Mouse (Mus musculus) limb, embryonic 10.5 days (tissue): ENCODE results near the gene BC017158. TPM values are rescaled to one million over a fixed set of nuclear protein-coding genes. Genes with fewer than 3 reads are reported as not detected.
A peak's percentile ranks its signal among the peaks of the same experiment; 100 is the strongest.

ENCODE experiments used
- DNase-seq: peaks from one replicate; pipeline ENCODE4 v3.0.0-alpha.2; 2017; ENCODE audit warnings: low spot score
- H3K27ac ChIP-seq: fragments of 300-500 bp; sonication (generic); 2 replicates; pipeline ENCODE4 v1.5.1; 2016; ENCODE audit warnings: mild to moderate bottlenecking
- H3K27me3 ChIP-seq: fragments of 300-500 bp; sonication (generic); 2 replicates; pipeline ENCODE4 v1.6.1; 2016; ENCODE audit warnings: low read depth, mild to moderate bottlenecking; ENCODE audit not compliant: poor library complexity, severe bottlenecking
- H3K36me3 ChIP-seq: fragments of 300-500 bp; sonication (generic); 2 replicates; pipeline ENCODE4 v1.6.1; 2016; ENCODE audit warnings: mild to moderate bottlenecking, moderate library complexity
- H3K4me1 ChIP-seq: fragments of 300-500 bp; sonication (generic); 2 replicates; pipeline ENCODE4 v1.6.1; 2016
- H3K4me3 ChIP-seq: fragments of 300-500 bp; sonication (generic); 2 replicates; pipeline ENCODE4 v1.5.1; 2016; ENCODE audit warnings: mild to moderate bottlenecking, moderate library complexity
- H3K9me3 ChIP-seq: fragments of 300-500 bp; sonication (generic); replicated peaks from 2 replicates; pipeline ENCODE4 v1.6.1; 2016; ENCODE audit warnings: mild to moderate bottlenecking
- WGBS: fragments of 180-500 bp; shearing (Covaris S2); methylation state at CpG from one replicate; pipeline ENCODE4 v1.1.7; 2016; 5-methylcytosine and 5-hydroxymethylcytosine counted together
- polyA plus RNA-seq: library from polyadenylated mRNA; unstranded; fragments of >200 nt; fragmentation: Nextera tagmentation; extraction: Ambion mirVana; gene quantifications from 2 replicates; pipeline ENCODE4 v1.2.1, GENCODE M21; 2016

BC017158 gene
- polyA plus RNA-seq, 1 experiment from 2014 or later = 27.9 TPM

GRCm38 (mm10) chr7:128270431-128270850 lies 27.5 kb downstream of the BC017158 start:
- WGBS = 47% methylated on average over 13 of the region's 13 CpGs
- 0 out of 2 replicates have a peak, but pooled peaks cover 5% of the 10 kb centered on the region for H3K4me1 ChIP-seq
- DNase-seq = no peak
- no peak overlapping the region for H3K27ac ChIP-seq
- H3K36me3 ChIP-seq = peaks cover 52% of the 10 kb centered on the region
- H3K4me3 ChIP-seq = no peak overlapping the region
- no peaks in the 10 kb centered on the region for H3K27me3 ChIP-seq
- no peaks in the 10 kb centered on the region for H3K9me3 ChIP-seq

DNA sequence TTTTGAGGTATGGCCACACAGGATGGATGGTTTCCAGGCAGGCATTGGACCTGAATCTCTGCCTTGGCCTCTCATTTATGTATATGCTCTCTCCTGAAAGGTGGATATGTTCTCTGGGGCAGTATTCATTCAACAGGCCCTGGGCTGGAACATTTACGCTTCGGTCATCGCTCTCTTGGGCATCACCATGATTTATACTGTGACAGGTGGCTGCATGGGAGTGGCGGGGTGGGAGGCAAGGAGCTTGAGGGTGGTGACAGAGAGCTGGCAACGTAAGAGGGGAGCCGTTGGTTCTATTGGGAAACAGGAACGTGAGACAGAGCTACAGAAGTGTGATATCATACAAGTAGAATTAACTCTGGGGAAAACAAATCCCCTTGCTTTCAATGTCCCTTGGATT lies 30.2 kb downstream of the BC017158 start:
- Histone ChIP-seq H3K27me3 (no peaks in the 10 kb centered on the region), H3K36me3 (peaks cover 26% of the 10 kb centered on the region), H3K27ac (no peak overlapping the region), H3K4me1 (0 out of 2 replicates have a peak, but pooled peaks cover 5% of the 10 kb centered on the region), H3K4me3 (no peak overlapping the region), H3K9me3 (no peaks in the 10 kb centered on the region)
- 82% methylated on average over 7 of the region's 7 CpGs for WGBS
- no peak for DNase-seq

DNA sequence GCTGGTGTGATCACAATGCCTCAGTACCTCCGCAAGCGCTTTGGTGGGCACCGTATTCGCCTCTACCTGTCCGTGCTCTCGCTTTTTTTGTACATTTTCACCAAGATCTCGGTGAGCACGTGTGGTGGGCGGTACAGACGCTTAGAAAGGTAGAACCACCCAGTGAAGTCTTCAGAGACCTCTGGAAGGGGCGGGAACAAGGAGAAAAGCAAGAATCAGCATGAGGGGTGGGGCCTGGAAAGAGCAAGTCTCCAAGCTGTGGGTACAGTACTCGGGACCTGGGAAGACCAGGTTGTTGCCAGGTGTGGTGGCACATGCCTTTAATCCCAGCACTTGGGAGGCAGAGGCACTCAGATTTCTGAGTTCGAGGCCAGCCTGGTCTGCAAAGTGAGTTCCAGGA lies 30.6 kb downstream of the BC017158 start:
- no peaks in the 10 kb centered on the region for H3K9me3 ChIP-seq
- 0 out of 2 replicates have a peak, but pooled peaks cover 5% of the 10 kb centered on the region for H3K4me1 ChIP-seq
- H3K27me3 ChIP-seq = no peaks in the 10 kb centered on the region
- 64% methylated on average over 13 of the region's 13 CpGs for WGBS
- no peak for DNase-seq
- H3K27ac ChIP-seq = no peak overlapping the region
- no peak overlapping the region for H3K4me3 ChIP-seq
- peaks cover 22% of the 10 kb centered on the region for H3K36me3 ChIP-seq

- 84% methylated on average over 5 of the region's 5 CpGs for WGBS
- H3K4me3 ChIP-seq = no peak overlapping the region
- DNase-seq = no peak
Observed at GRCm38 (mm10) chr7:128266056-128266455, 31.9 kb downstream of the BC017158 start.

DNA sequence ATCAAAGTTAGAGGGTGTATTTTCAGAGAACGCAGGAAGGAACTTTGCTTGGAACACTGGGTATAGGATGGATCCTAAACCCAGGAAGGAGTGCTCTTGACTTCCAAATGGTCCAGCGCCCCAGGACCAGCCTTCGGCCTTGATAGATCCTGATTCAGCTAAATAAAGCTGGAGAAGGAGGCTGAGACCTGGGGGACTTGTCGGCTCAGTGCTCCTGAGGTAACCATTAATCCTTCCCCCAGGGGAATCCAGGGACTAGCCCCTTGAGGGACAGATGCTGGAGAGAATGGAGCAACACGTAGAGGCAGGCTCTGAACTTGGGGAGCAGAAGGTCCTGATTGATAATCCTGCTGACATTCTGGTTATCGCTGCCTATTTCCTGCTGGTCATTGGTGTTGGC lies 32.6 kb downstream of the BC017158 start, which contains the start of gene Slc5a2:
Gene Slc5a2 (plus strand): TSS at position 247 of the 400 bp plus-strand sequence.
- no peak for DNase-seq
- Histone ChIP-seq H3K36me3 (peaks cover 3% of the 10 kb centered on the region), H3K9me3 (no peaks in the 10 kb centered on the region), H3K4me1 (0 out of 2 replicates have a peak, but pooled peaks cover 3% of the 10 kb centered on the region), H3K4me3 (no peak within 1 kb of the TSS), H3K27ac (no peak within 1 kb of the TSS), H3K27me3 (no peaks in the 10 kb centered on the region)
- 86% methylated on average over 6 of the region's 6 CpGs for WGBS

More at GRCm38 (mm10) chr7:128266056-128266455, 31.9 kb downstream of the BC017158 start:
- H3K27me3 ChIP-seq = no peaks in the 10 kb centered on the region
- H3K27ac ChIP-seq = no peak overlapping the region
- 0 out of 2 replicates have a peak, but pooled peaks cover 5% of the 10 kb centered on the region for H3K4me1 ChIP-seq
- H3K36me3 ChIP-seq = peaks cover 8% of the 10 kb centered on the region
- H3K9me3 ChIP-seq = no peaks in the 10 kb centered on the region

GRCm38 (mm10) chr7:128256783-128257334 lies 41.1 kb downstream of the BC017158 start:
- Histone ChIP-seq H3K4me1 (peaks cover 19% of the 10 kb centered on the region), H3K27me3 (peaks cover 5% of the 10 kb centered on the region; the same call in 1 of the 2 replicates), H3K4me3 (no peak overlapping the region), H3K36me3 (no peaks in the 10 kb centered on the region), H3K27ac (no peak overlapping the region), H3K9me3 (no peaks in the 10 kb centered on the region)
- no peak for DNase-seq
- WGBS = 75% methylated on average over 5 of the region's 5 CpGs

DNA sequence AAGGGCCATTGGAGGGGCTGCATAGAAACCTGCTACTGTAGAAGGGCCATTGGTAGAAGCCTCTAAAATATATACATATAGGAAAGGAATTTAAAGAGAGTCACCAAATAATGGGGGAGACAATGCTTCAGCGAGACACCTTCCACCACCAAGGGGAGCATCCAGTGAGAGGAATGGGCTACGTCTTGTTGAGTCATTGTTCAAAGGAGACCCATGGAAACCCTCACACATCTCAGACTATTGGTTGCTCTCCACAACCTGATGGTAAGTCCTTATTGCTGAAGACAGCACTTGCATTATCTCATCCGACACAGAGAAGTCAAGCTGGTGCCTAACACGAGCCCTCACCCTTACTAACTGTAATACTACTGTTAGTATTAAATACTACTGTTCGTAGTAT lies 42.2 kb downstream of the BC017158 start:
- 88% methylated on average over 5 of the region's 5 CpGs for WGBS
- DNase-seq = no peak
- Histone ChIP-seq H3K27ac (no peak overlapping the region), H3K9me3 (no peaks in the 10 kb centered on the region), H3K36me3 (no peaks in the 10 kb centered on the region), H3K4me1 (peaks cover 21% of the 10 kb centered on the region), H3K4me3 (no peak overlapping the region), H3K27me3 (peaks cover 9% of the 10 kb centered on the region; the same call in 1 of the 2 replicates)

DNA sequence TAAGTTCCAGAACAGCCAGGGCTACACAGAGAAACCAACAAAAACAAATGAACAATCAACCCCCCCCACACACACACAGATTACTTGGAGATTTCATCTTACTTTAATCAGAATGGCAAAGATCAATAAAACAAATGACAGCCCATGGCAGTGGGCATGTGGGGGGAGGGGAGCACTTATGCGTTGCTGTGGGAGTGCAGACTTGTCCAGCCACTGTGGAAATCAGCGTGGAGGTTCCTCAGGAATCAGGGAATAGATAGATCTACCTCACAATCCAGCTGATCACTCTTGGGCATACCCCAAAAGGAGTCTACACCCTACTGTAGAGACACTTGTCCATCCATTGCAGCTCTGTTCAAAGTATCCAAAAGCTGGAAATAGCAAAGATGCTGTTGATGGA lies 43.0 kb downstream of the BC017158 start:
- Histone ChIP-seq H3K9me3 (no peaks in the 10 kb centered on the region), H3K27ac (no peak overlapping the region), H3K27me3 (peaks cover 9% of the 10 kb centered on the region; the same call in 1 of the 2 replicates), H3K36me3 (no peaks in the 10 kb centered on the region), H3K4me1 (peaks cover 21% of the 10 kb centered on the region), H3K4me3 (no peak overlapping the region)
- DNase-seq = no peak
- WGBS = 62% methylated on average over 2 of the region's 2 CpGs

- Histone ChIP-seq H3K27ac (peak overlapping the region; percentile 28), H3K4me1 (peaks cover 20% of the 10 kb centered on the region), H3K27me3 (peaks cover 9% of the 10 kb centered on the region; the same call in 1 of the 2 replicates), H3K36me3 (peaks cover 2% of the 10 kb centered on the region; the same call in 1 of the 2 replicates), H3K9me3 (no peaks in the 10 kb centered on the region), H3K4me3 (peak overlapping the region; percentile 45)
- DNase-seq = peak; percentile 71
- WGBS = 9% methylated on average over 24 of the region's 24 CpGs
Observed at GRCm38 (mm10) chr7:128252609-128253008, 45.4 kb downstream of the BC017158 start.

DNA sequence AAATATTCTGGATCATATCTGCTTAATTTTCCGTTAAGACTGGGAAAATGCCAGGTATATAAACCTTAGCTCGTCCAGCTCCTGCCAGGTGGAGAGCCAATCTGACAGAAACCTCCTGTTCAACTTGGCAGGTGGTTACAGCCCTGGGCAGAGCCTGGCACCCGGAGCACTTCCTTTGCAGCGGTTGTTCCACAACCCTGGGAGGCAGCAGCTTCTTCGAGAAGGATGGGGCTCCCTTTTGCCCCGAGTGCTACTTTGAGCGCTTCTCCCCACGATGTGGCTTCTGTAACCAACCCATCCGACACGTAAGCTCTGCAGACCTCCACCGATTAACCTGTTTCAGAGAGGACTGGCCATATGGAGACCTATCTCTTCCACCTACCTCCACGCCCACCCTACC lies 46.0 kb downstream of the BC017158 start:
- Histone ChIP-seq H3K9me3 (no peaks in the 10 kb centered on the region), H3K27ac (peak overlapping the region; percentile 28), H3K4me3 (peak overlapping the region; percentile 45), H3K27me3 (peaks cover 9% of the 10 kb centered on the region; the same call in 1 of the 2 replicates), H3K4me1 (peaks cover 23% of the 10 kb centered on the region), H3K36me3 (peaks cover 2% of the 10 kb centered on the region; the same call in 1 of the 2 replicates)
- no peak for DNase-seq
- WGBS = 45% methylated on average over 12 of the region's 12 CpGs

- no peak overlapping the region for H3K4me3 ChIP-seq
- H3K36me3 ChIP-seq = peaks cover 8% of the 10 kb centered on the region
- peaks cover 9% of the 10 kb centered on the region; the same call in 1 of the 2 replicates for H3K27me3 ChIP-seq
- no peak overlapping the region for H3K27ac ChIP-seq
- 83% methylated on average over 5 of the region's 5 CpGs for WGBS
- peaks cover 34% of the 10 kb centered on the region for H3K4me1 ChIP-seq
- no peak for DNase-seq
- H3K9me3 ChIP-seq = no peaks in the 10 kb centered on the region
Observed at GRCm38 (mm10) chr7:128249998-128250397, 48.0 kb downstream of the BC017158 start.

DNA sequence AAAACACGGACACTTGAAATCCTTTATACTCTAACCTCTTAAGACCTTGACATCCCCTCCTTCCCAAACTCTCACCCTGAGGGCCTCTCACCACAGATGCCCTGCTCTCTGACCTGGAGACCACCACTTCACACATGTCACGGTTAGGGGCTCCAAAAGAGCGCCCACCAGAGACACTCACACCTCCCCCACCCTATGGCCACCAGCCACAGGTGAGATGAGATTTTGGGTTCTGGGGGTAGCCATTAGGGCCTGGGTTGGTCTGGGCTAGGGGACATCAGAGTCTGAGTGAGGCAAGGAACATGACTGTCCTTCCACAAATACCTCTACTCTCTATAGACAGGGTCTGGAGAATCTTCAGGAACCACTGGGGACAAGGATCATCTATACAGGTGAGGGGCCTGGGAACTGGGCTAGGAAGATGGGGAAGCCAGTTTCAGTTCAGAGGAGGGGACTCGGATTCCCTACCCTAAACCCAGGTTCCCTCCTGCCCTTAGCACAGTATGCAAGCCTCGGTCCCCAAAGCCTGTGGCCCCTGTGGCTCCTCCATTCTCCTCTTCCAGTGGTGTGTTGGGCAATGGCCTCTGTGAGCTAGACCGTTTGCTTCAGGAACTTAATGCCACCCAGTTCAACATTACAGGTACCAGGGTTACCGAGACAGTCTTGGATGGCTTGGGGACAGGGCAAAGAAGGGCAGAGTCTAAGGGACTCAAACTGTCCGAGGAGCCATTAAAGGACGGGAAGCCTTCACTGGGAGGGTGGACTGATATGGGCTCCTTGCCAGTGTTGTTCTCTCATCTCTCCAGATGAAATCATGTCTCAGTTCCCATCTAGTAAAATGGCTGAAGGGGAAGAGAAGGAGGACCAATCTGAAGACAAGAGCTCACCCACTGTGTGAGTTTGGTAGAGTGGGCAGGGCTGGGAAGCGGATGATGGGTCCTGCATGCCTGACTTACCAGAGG lies 49.6 kb downstream of the BC017158 start:
- peaks cover 21% of the 10 kb centered on the region for H3K36me3 ChIP-seq

More for the DNA sequence above, 49.6 kb downstream of the BC017158 start:
- DNase-seq = no peak
- no peaks in the 10 kb centered on the region for H3K9me3 ChIP-seq
- WGBS = 86% methylated on average over 10 of the region's 10 CpGs
- H3K27me3 ChIP-seq = peaks cover 9% of the 10 kb centered on the region; the same call in 1 of the 2 replicates
- no peak overlapping the region for H3K27ac ChIP-seq
- no peak overlapping the region for H3K4me3 ChIP-seq
- peaks cover 43% of the 10 kb centered on the region for H3K4me1 ChIP-seq
